Mouse (Mus musculus): ENCODE results near the gene Gm29094. TPM values are rescaled to one million over a fixed set of nuclear protein-coding genes. Genes with fewer than 3 reads are reported as not detected.
"Not testable (repeated sequence)": the region's sequence is repeated elsewhere in the genome, so short reads cannot be mapped to it uniquely, and the experiment has no call there.

Gm29094 gene
- not detected in 2 replicates for polyA plus RNA-seq (2012; rRNA removed)

DNA sequence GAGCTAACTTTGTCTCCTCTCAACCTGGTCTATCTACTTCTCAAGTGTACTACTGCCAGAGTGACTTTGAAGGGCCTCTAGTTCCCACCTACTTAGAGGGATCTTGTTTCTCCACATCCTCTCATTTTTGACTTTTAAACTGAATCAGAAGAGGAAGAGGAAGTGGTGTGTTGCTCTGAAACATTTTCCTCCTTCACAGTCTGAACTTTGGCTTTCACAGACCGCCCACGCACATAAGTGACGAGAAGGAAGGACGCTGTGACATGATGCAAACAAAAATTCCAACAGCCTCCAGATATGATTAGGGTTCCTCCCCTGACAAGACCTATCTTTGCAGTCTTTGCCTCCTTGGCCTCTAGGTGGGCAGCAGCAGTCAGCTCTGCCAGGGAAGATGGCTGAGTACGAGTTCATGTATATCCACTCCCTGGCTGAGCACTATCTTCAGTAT lies at the start of gene Gm29094, which contains the start of gene Bcl2a1b:
Gene Gm29094 (plus strand): TSS at position 411 of the 448 bp plus-strand sequence.
Gene Bcl2a1b (plus strand): TSS at position 241 of the 448 bp plus-strand sequence.
- H3K36me3 ChIP-seq (ENCODE audit: control insufficient read depth, insufficient read depth, low read length); H3K27me3 ChIP-seq (ENCODE audit: control insufficient read depth, insufficient read depth, low read length); H3K4me1 ChIP-seq (ENCODE audit: control insufficient read depth, insufficient read depth, insufficient read length, low read length): not testable (repeated sequence)
- H3K4me3 ChIP-seq (ENCODE audit: low read depth, low read length): peak within 1 kb of the TSS; percentile 36; the same call in 1 of the 2 replicates
- WGBS: 56% methylated on average over 5 of the region's 5 CpGs
- peak within 1 kb of the TSS; percentile 59 for H3K27ac ChIP-seq (ENCODE audit: insufficient read depth, low read depth, low read length)

DNA sequence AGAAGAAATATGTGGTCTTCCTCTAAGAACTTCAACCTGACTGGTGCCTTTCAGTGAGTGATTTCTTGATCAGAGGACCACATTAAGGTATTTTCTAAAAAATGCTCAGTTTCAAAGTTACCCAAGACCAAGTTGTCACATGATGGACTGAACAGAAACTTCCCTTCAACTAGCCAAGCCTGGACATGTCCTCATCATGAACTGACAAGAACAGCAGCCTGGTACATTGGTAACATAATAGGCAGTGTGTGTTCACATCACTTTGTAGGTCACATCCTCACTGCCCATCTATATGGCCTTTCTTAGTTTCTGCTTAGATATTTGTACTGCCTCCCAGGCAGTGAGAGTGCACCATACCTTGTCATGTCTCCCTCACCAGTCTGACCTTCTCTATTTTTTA lies 26.6 kb upstream of the Gm29094 start:
- not testable (repeated sequence) for H3K4me1 ChIP-seq (ENCODE audit: control insufficient read depth, insufficient read depth, insufficient read length, low read length); H3K36me3 ChIP-seq (ENCODE audit: control insufficient read depth, insufficient read depth, low read length); H3K27ac ChIP-seq (ENCODE audit: insufficient read depth, low read depth, low read length); H3K4me3 ChIP-seq (ENCODE audit: low read depth, low read length); H3K27me3 ChIP-seq (ENCODE audit: control insufficient read depth, insufficient read depth, low read length)

DNA sequence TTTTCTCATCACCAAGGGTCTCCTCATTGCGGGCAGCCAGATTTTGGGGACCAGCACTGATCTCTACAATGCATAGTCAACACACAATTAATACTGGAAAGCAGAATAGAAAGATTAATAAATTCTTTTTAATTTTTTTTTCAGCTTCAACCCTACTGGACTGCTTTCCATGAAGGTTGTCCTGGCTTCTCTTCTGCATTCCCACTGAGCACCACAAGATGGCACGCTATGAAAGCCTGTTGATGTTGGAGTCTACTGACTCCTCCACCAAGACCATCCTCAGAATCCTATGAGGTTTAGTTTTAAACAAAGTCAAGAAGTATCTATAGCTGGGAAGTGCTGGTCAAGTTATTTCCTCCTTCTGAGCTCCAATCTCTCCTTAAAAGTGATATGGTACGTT lies 20.3 kb upstream of the Gm29094 start:
- H3K27me3 ChIP-seq (ENCODE audit: control insufficient read depth, insufficient read depth, low read length); H3K4me3 ChIP-seq (ENCODE audit: low read depth, low read length); H3K27ac ChIP-seq (ENCODE audit: insufficient read depth, low read depth, low read length); H3K36me3 ChIP-seq (ENCODE audit: control insufficient read depth, insufficient read depth, low read length); H3K4me1 ChIP-seq (ENCODE audit: control insufficient read depth, insufficient read depth, insufficient read length, low read length): not testable (repeated sequence)
- 40% methylated on average over 2 of the region's 3 CpGs for WGBS

DNA sequence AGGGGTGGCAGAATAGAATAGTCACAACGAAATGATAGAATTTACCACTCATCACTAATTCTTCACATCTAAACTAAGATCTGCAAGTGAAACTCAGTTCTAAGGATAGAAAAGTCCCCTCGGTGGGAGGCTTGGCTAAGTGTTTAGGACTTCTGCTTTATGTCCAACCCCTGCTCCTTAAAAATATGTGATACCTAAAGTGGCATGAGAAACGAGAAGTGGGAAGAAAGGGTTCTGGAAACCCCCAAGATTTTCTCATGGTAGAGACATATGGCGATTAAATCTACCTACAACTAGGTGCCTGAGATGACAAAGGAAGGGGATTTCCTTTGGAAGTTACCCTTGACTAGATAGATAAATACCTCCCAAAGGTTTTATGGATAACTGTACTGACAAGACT lies 19.7 kb upstream of the Gm29094 start:
- H3K4me3 ChIP-seq (ENCODE audit: low read depth, low read length); H3K4me1 ChIP-seq (ENCODE audit: control insufficient read depth, insufficient read depth, insufficient read length, low read length); H3K36me3 ChIP-seq (ENCODE audit: control insufficient read depth, insufficient read depth, low read length); H3K27ac ChIP-seq (ENCODE audit: insufficient read depth, low read depth, low read length); H3K27me3 ChIP-seq (ENCODE audit: control insufficient read depth, insufficient read depth, low read length): not testable (repeated sequence)
- 62% methylated on average over 4 of the region's 4 CpGs for WGBS

GRCm38 (mm10) chr9:89187006-89187405 lies 12.2 kb upstream of the Gm29094 start:
- not testable (repeated sequence) for H3K36me3 ChIP-seq (ENCODE audit: control insufficient read depth, insufficient read depth, low read length); H3K4me3 ChIP-seq (ENCODE audit: low read depth, low read length); H3K27me3 ChIP-seq (ENCODE audit: control insufficient read depth, insufficient read depth, low read length); H3K27ac ChIP-seq (ENCODE audit: insufficient read depth, low read depth, low read length); H3K4me1 ChIP-seq (ENCODE audit: control insufficient read depth, insufficient read depth, insufficient read length, low read length)
- WGBS: 86% methylated on average over 15 of the region's 15 CpGs

DNA sequence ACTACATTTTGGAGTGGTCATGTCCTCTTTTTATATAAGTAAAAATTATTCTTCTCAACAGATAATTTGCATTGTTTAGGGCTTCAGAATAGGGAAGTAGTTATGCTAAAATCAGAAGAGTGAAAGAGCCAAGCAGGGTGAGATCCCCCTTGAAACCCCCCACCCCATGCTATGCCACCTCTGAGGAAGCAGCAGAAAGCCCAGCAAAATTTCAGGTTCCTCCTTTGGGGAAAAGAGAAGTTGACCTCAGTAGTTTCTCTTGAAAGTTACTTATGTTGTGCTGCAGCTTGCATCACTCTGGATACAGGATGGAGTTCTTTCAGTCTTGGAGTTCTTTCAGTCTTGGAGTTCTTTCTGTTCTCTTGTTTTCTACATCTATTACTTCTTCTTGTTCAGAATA lies 3.7 kb upstream of the Gm29094 start:
- not testable (repeated sequence) for H3K27ac ChIP-seq (ENCODE audit: insufficient read depth, low read depth, low read length); H3K36me3 ChIP-seq (ENCODE audit: control insufficient read depth, insufficient read depth, low read length); H3K27me3 ChIP-seq (ENCODE audit: control insufficient read depth, insufficient read depth, low read length); H3K4me3 ChIP-seq (ENCODE audit: low read depth, low read length); H3K4me1 ChIP-seq (ENCODE audit: control insufficient read depth, insufficient read depth, insufficient read length, low read length)

DNA sequence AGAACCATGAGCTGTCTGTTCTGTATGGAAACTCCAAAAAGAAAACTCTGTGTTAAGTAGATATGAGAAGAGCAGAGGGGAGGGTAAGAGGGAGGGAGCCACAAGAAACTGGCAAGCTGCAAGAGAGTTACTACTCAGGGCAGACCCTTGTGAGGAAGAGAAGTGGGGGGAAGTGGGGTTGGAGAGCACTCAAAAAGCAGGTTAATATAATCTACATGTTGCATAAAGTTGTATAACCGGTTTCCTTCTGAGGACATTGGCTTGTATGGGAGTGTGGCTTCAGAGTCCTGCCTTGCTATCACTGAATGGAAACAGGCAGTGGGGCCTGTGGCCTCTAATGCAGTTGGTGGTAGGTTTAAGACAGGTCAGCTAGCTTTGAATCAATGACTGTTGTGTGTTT lies 1.7 kb upstream of the Gm29094 start:
- H3K27me3 ChIP-seq (ENCODE audit: control insufficient read depth, insufficient read depth, low read length); H3K36me3 ChIP-seq (ENCODE audit: control insufficient read depth, insufficient read depth, low read length); H3K27ac ChIP-seq (ENCODE audit: insufficient read depth, low read depth, low read length); H3K4me3 ChIP-seq (ENCODE audit: low read depth, low read length); H3K4me1 ChIP-seq (ENCODE audit: control insufficient read depth, insufficient read depth, insufficient read length, low read length): not testable (repeated sequence)
- 46% methylated on average over 1 of the region's 1 CpGs for WGBS

- WGBS: 75% methylated on average over 3 of the region's 3 CpGs
- H3K4me3 ChIP-seq (ENCODE audit: low read depth, low read length); H3K27me3 ChIP-seq (ENCODE audit: control insufficient read depth, insufficient read depth, low read length); H3K27ac ChIP-seq (ENCODE audit: insufficient read depth, low read depth, low read length); H3K4me1 ChIP-seq (ENCODE audit: control insufficient read depth, insufficient read depth, insufficient read length, low read length); H3K36me3 ChIP-seq (ENCODE audit: control insufficient read depth, insufficient read depth, low read length): not testable (repeated sequence)
Observed at GRCm38 (mm10) chr9:89198349-89198748, 830 bp upstream of the Gm29094 start.

DNA sequence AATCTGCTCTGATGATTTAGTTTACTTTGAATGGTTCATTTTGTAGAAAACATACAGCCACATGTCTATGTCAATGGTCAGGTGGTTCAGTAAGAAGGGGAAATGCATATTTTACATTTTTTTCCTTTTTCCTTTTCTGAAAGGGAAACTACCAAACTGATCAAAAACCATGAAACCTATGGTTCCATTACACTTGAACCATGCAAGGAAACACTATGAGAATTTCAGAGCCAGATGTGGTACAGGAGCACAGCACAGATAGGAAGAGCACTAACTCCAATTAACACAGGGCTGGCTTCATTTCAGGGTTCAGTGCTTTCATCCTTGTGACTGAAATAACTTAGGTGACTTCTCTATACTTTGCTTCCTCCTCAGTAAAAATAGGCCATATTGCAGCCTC lies 3.1 kb downstream of the Gm29094 start:
- not testable (repeated sequence) for H3K4me3 ChIP-seq (ENCODE audit: low read depth, low read length); H3K36me3 ChIP-seq (ENCODE audit: control insufficient read depth, insufficient read depth, low read length); H3K4me1 ChIP-seq (ENCODE audit: control insufficient read depth, insufficient read depth, insufficient read length, low read length); H3K27ac ChIP-seq (ENCODE audit: insufficient read depth, low read depth, low read length); H3K27me3 ChIP-seq (ENCODE audit: control insufficient read depth, insufficient read depth, low read length)

- 70% methylated on average over 1 of the region's 1 CpGs for WGBS
- not testable (repeated sequence) for H3K4me1 ChIP-seq (ENCODE audit: control insufficient read depth, insufficient read depth, insufficient read length, low read length); H3K27me3 ChIP-seq (ENCODE audit: control insufficient read depth, insufficient read depth, low read length); H3K4me3 ChIP-seq (ENCODE audit: low read depth, low read length); H3K27ac ChIP-seq (ENCODE audit: insufficient read depth, low read depth, low read length); H3K36me3 ChIP-seq (ENCODE audit: control insufficient read depth, insufficient read depth, low read length)
Observed at GRCm38 (mm10) chr9:89208939-89209338, 9.8 kb downstream of the Gm29094 start.

GRCm38 (mm10) chr9:89210353-89211064 lies 11.3 kb downstream of the Gm29094 start, which contains the start of gene Mthfs:
Gene Mthfs (plus strand): TSS chr9:89210676.
- Histone ChIP-seq H3K27ac (ENCODE audit: insufficient read depth, low read depth, low read length) (peak within 1 kb of the TSS; percentile 73), H3K4me3 (ENCODE audit: low read depth, low read length) (peak within 1 kb of the TSS; percentile 52)
- H3K4me1 ChIP-seq (ENCODE audit: control insufficient read depth, insufficient read depth, insufficient read length, low read length); H3K36me3 ChIP-seq (ENCODE audit: control insufficient read depth, insufficient read depth, low read length); H3K27me3 ChIP-seq (ENCODE audit: control insufficient read depth, insufficient read depth, low read length): not testable (repeated sequence)
- 19% methylated on average over 9 of the region's 12 CpGs for WGBS

Measured in small intestine, adult 2 months (tissue).